In genomic region chr1:169400841-169401240, GRCm38 (mm10) we compare ENCODE assay signal across 27 mouse cellular contexts.
DNase-seq lines count a peak whose midpoint lies in the region; ATAC-seq lines count a peak whose summit lies in the region.
"Had no signal": no experiment of that assay in that cellular context is flagged by ENCODE, and none has a peak within 500 bp of the region (broad histone marks: within the 10 kb centered on the region; RNA-seq: fewer than 3 reads in every experiment).

No protein-coding gene starts in this region.

- no peaks in the 10 kb centered on the region for H3K9me3 ChIP-seq in neural tube, embryonic 15.5 days (replicated peaks)
- no peaks in the 10 kb centered on the region for H3K9me3 ChIP-seq in embryonic facial prominence, embryonic 10.5 days
- H3K9me3 ChIP-seq in forebrain, embryonic 12.5 days = no peaks in the 10 kb centered on the region
- H3K9me3 ChIP-seq: forebrain, embryonic 10.5 days; heart, embryonic 12.5 days; heart, embryonic 15.5 days; hindbrain, embryonic 15.5 days had no signal

- no peak overlapping the region for H3K4me2 ChIP-seq in neural tube, embryonic 15.5 days
- H3K4me2 ChIP-seq in forebrain, embryonic 12.5 days = no peak overlapping the region
- H3K4me2 ChIP-seq: heart, embryonic 12.5 days; heart, embryonic 15.5 days; hindbrain, embryonic 15.5 days had no signal

- intact Hi-C loops in heart, postnatal 14 days (cut with DNase I) = no loop called here
- intact Hi-C loops in left cerebral cortex, postnatal 10 days (cut with DNase I) = no loop called here

- no peaks in the 10 kb centered on the region for H3K4me1 ChIP-seq in neural tube, embryonic 15.5 days
- peaks cover 12% of the 10 kb centered on the region for H3K4me1 ChIP-seq in embryonic facial prominence, embryonic 10.5 days
- no peaks in the 10 kb centered on the region for H3K4me1 ChIP-seq in forebrain, embryonic 12.5 days
- H3K4me1 ChIP-seq: hindbrain, embryonic 15.5 days had no signal

- no peak overlapping the region for H3K27ac ChIP-seq in neural tube, embryonic 15.5 days (replicated peaks)
- H3K27ac ChIP-seq in embryonic facial prominence, embryonic 10.5 days (replicated peaks) = no peak overlapping the region
- H3K27ac ChIP-seq in forebrain, embryonic 12.5 days = no peak overlapping the region
- H3K27ac ChIP-seq: forebrain, embryonic 10.5 days; gastrocnemius, adult 2 months; heart, embryonic 15.5 days; hindbrain, embryonic 15.5 days had no signal

- no peak overlapping the region for H3K4me3 ChIP-seq in neural tube, embryonic 15.5 days (replicated peaks)
- no peak overlapping the region for H3K4me3 ChIP-seq in embryonic facial prominence, embryonic 10.5 days
- no peak overlapping the region for H3K4me3 ChIP-seq in forebrain, embryonic 12.5 days (replicated peaks)
- H3K4me3 ChIP-seq: forebrain, embryonic 10.5 days; gastrocnemius, adult 2 months; heart, embryonic 12.5 days; heart, embryonic 15.5 days; hindbrain, embryonic 15.5 days had no signal

- H3K9ac ChIP-seq in neural tube, embryonic 15.5 days (replicated peaks) = no peak overlapping the region
- H3K9ac ChIP-seq in forebrain, embryonic 12.5 days = no peak overlapping the region
- H3K9ac ChIP-seq: forebrain, postnatal 0 days; heart, embryonic 12.5 days; heart, embryonic 15.5 days; hindbrain, embryonic 15.5 days had no signal

- no peak for ATAC-seq in neural tube, embryonic 15.5 days (ENCODE audit: low FRiP score)
- ATAC-seq in forebrain, embryonic 12.5 days (ENCODE audit: low FRiP score) = no peak
- ATAC-seq: CD4-positive, CD25-positive, alpha-beta regulatory T cell, adult 4 months; forebrain, embryonic 14.5 days; forebrain, postnatal 0 days; intestine, postnatal 0 days had no signal

- no peaks in the 10 kb centered on the region for H3K27me3 ChIP-seq in neural tube, embryonic 15.5 days (replicated peaks)
- H3K27me3 ChIP-seq in embryonic facial prominence, embryonic 10.5 days (replicated peaks; ENCODE audit: low read depth, poor library complexity, severe bottlenecking) = no peaks in the 10 kb centered on the region
- H3K27me3 ChIP-seq in forebrain, embryonic 12.5 days = no peaks in the 10 kb centered on the region
- H3K27me3 ChIP-seq: heart, embryonic 12.5 days; heart, embryonic 15.5 days; hindbrain, embryonic 15.5 days had no signal

- no peaks in the 10 kb centered on the region for H3K36me3 ChIP-seq in neural tube, embryonic 15.5 days
- H3K36me3 ChIP-seq in embryonic facial prominence, embryonic 10.5 days (replicated peaks) = no peaks in the 10 kb centered on the region
- H3K36me3 ChIP-seq in forebrain, embryonic 12.5 days (replicated peaks) = no peaks in the 10 kb centered on the region
- H3K36me3 ChIP-seq: forebrain, embryonic 10.5 days; heart, embryonic 12.5 days; heart, embryonic 15.5 days; hindbrain, embryonic 15.5 days had no signal

- DNase-seq in heart, adult 11 months = peak; percentile 76
- no peak for DNase-seq in heart, postnatal 14 days
- peak; percentile 26 for DNase-seq in neural tube, embryonic 10.5 days (ENCODE audit: extremely low spot score, low spot score)
- peak; percentile 35 for DNase-seq in embryonic facial prominence, embryonic 10.5 days (ENCODE audit: low spot score)
- no peak for DNase-seq in left cerebral cortex, postnatal 10 days (ENCODE audit: extremely low spot score in 1 of 2, low spot score in 2 of 2)
- DNase-seq: adrenal gland, adult 2 months; adrenal gland, postnatal 14 days; B cell, adult 2 months; cerebellum, adult 11 months; cerebellum, adult 2 months; cerebellum, adult 9-11 months; cerebellum, postnatal 25 days; forebrain, postnatal 0 days; gastrocnemius, adult 2 months; gastrocnemius, postnatal 14 days; heart, adult 18-20 months; heart, postnatal 10 days; heart, postnatal 4 days had no signal

- 71% methylated on average over 6 of the region's 6 CpGs for WGBS in neural tube, embryonic 15.5 days
- WGBS in embryonic facial prominence, embryonic 10.5 days = 50% methylated on average over 6 of the region's 6 CpGs
- WGBS in forebrain, embryonic 12.5 days = 77% methylated on average over 6 of the region's 6 CpGs

Comparison
In these comparisons a context has a peak if more than half of its experiments do, and no peak if none do; other contexts are left out.
1. DNase-seq: peak in heart, adult 11 months (single experiment), neural tube, embryonic 10.5 days (single experiment) and embryonic facial prominence, embryonic 10.5 days (single experiment); none in heart, postnatal 14 days (0 of 2) and left cerebral cortex, postnatal 10 days (0 of 2).